7 mouse cellular contexts compared by ENCODE assay signal in genomic region chr9:21321513-21321835, GRCm38 (mm10). TPM values are rescaled to one million over a fixed set of nuclear protein-coding genes. Genes with fewer than 3 reads are reported as not detected.
A peak's percentile ranks its signal among the peaks of the same experiment; 100 is the strongest.
DNase-seq lines count a peak whose midpoint lies in the region; ATAC-seq and TF ChIP-seq lines count a peak whose summit lies in the region.

No protein-coding gene starts in this region.

- no peak for TF ChIP-seq EP300 in ES-Bruce4 (IDR thresholded peaks at IDR 0.05; ENCODE audit: insufficient read depth, low read depth, low read length)

- H3K9me3 ChIP-seq in ES-Bruce4 (replicated peaks; ENCODE audit: control insufficient read depth, insufficient read depth, low read length, poor library complexity, severe bottlenecking), result no peaks in the 10 kb centered on the region
- H3K9me3 ChIP-seq in embryonic facial prominence, embryonic 14.5 days (ENCODE audit: control insufficient read depth, low read length), result no peaks in the 10 kb centered on the region
- H3K9me3 ChIP-seq in limb, embryonic 11.5 days (ENCODE audit: control insufficient read depth, low read length), result no peaks in the 10 kb centered on the region
- H3K9me3 ChIP-seq in midbrain, embryonic 12.5 days, result no peaks in the 10 kb centered on the region

- TF ChIP-seq CTCF in ES-Bruce4 (IDR thresholded peaks at IDR 0.05; ENCODE audit: low read depth, low read length), result no peak
- no peak for TF ChIP-seq CTCF in thymus, adult 2 months (IDR thresholded peaks at IDR 0.05; ENCODE audit: borderline replicate concordance, control insufficient read depth, extremely low read depth, insufficient read depth, low read length, poor library complexity)

- WGBS in embryonic facial prominence, embryonic 14.5 days, result 9% methylated on average over 6 of the region's 6 CpGs
- WGBS in limb, embryonic 11.5 days, result 14% methylated on average over 6 of the region's 6 CpGs
- WGBS in midbrain, embryonic 12.5 days, result 15% methylated on average over 6 of the region's 6 CpGs
- WGBS in thymus, adult 2 months, result under 1% methylated on average over 6 of the region's 6 CpGs

- H3K27ac ChIP-seq in ES-Bruce4 (ENCODE audit: insufficient read depth, low read length), result no peak overlapping the region
- H3K27ac ChIP-seq in embryonic facial prominence, embryonic 14.5 days (replicated peaks; ENCODE audit: low read depth, low read length), result peak overlapping the region; percentile 35; the same call in 1 of the 2 replicates
- no peak overlapping the region for H3K27ac ChIP-seq in limb, embryonic 11.5 days (replicated peaks; ENCODE audit: low read depth, low read length)
- H3K27ac ChIP-seq in midbrain, embryonic 12.5 days (replicated peaks), result no peak overlapping the region
- peak overlapping the region; percentile 97 for H3K27ac ChIP-seq in thymus, adult 2 months (ENCODE audit: control insufficient read depth, insufficient read depth, low read length)

- no peak overlapping the region for H3K9ac ChIP-seq in ES-Bruce4 (ENCODE audit: low read depth, poor library complexity, severe bottlenecking)
- peak overlapping the region; percentile 82 for H3K9ac ChIP-seq in embryonic facial prominence, embryonic 14.5 days (ENCODE audit: low read depth, low read length)
- peak overlapping the region; percentile 76 for H3K9ac ChIP-seq in limb, embryonic 11.5 days (ENCODE audit: low read length)
- H3K9ac ChIP-seq in midbrain, embryonic 12.5 days (replicated peaks), result peak overlapping the region; percentile 73

- no peak for ATAC-seq in embryonic facial prominence, embryonic 14.5 days (ENCODE audit: low read depth)
- peak; percentile 32 to 58 for ATAC-seq in hematopoietic stem cell, adult 5-6 weeks (replicated peaks in 1 of 2; ENCODE audit: insufficient read depth in 1 of 2, low FRiP score in 2 of 2, low TSS enrichment in 1 of 2, low read depth in 1 of 2, poor library complexity in 2 of 2, severe bottlenecking in 2 of 2)
- no peak for ATAC-seq in limb, embryonic 11.5 days (ENCODE audit: insufficient number of reproducible peaks, low FRiP score, low TSS enrichment, low read depth)
- ATAC-seq in midbrain, embryonic 12.5 days (ENCODE audit: low FRiP score, low read depth), result no peak

- H3K4me3 ChIP-seq in ES-Bruce4 (ENCODE audit: low read depth, low read length), result peak overlapping the region; percentile 88
- peak overlapping the region; percentile 74 for H3K4me3 ChIP-seq in embryonic facial prominence, embryonic 14.5 days (ENCODE audit: low read depth, low read length)
- H3K4me3 ChIP-seq in limb, embryonic 11.5 days (ENCODE audit: low read depth, low read length), result peak overlapping the region; percentile 76
- H3K4me3 ChIP-seq in midbrain, embryonic 12.5 days, result peak overlapping the region; percentile 70
- peak overlapping the region; percentile 75 for H3K4me3 ChIP-seq in thymus, adult 2 months (ENCODE audit: control insufficient read depth, insufficient read depth, low read length)

- no peaks in the 10 kb centered on the region for H3K36me3 ChIP-seq in ES-Bruce4 (ENCODE audit: control insufficient read depth, insufficient read depth, low read length, poor library complexity, severe bottlenecking)
- H3K36me3 ChIP-seq in embryonic facial prominence, embryonic 14.5 days (ENCODE audit: control insufficient read depth, insufficient read depth, low read length), result 0 out of 2 replicates have a peak, but pooled peaks cover 4% of the 10 kb centered on the region
- H3K36me3 ChIP-seq in limb, embryonic 11.5 days (ENCODE audit: control insufficient read depth, insufficient read depth, low read length), result no peaks in the 10 kb centered on the region
- H3K36me3 ChIP-seq in midbrain, embryonic 12.5 days, result peaks cover 3% of the 10 kb centered on the region; the same call in 1 of the 2 replicates
- H3K36me3 ChIP-seq in thymus, adult 2 months (ENCODE audit: control insufficient read depth, insufficient read depth, low read length), result no peaks in the 10 kb centered on the region

- no peaks in the 10 kb centered on the region for H3K27me3 ChIP-seq in ES-Bruce4 (ENCODE audit: control insufficient read depth, insufficient read depth, low read length, poor library complexity, severe bottlenecking)
- no peaks in the 10 kb centered on the region for H3K27me3 ChIP-seq in embryonic facial prominence, embryonic 14.5 days (replicated peaks; ENCODE audit: control insufficient read depth, insufficient read depth, low read length)
- no peaks in the 10 kb centered on the region for H3K27me3 ChIP-seq in limb, embryonic 11.5 days (ENCODE audit: control insufficient read depth, insufficient read depth, low read length)
- no peaks in the 10 kb centered on the region for H3K27me3 ChIP-seq in midbrain, embryonic 12.5 days
- no peaks in the 10 kb centered on the region for H3K27me3 ChIP-seq in thymus, adult 2 months (ENCODE audit: control insufficient read depth, insufficient read depth, low read length)

- no peak for TF ChIP-seq POLR2A in ES-Bruce4 (IDR thresholded peaks at IDR 0.05; ENCODE audit: insufficient read depth, low read length)
- TF ChIP-seq POLR2A in thymus, adult 2 months (IDR thresholded peaks at IDR 0.05; ENCODE audit: control insufficient read depth, extremely low read depth, insufficient read depth, low read length, poor library complexity), result 0 out of 2 replicates have a peak, but pooled peaks have one; percentile 24

- H3K4me2 ChIP-seq in embryonic facial prominence, embryonic 14.5 days (ENCODE audit: low read depth, low read length), result peak overlapping the region; percentile 93
- H3K4me2 ChIP-seq in limb, embryonic 11.5 days (ENCODE audit: low read depth, severe bottlenecking), result peak overlapping the region; percentile 61
- peak overlapping the region; percentile 81 for H3K4me2 ChIP-seq in midbrain, embryonic 12.5 days (replicated peaks)

- DNase-seq in B cell, adult 2 months, result peak; percentile 72 to 74
- DNase-seq in embryonic facial prominence, embryonic 14.5 days (ENCODE audit: low spot score), result no peak
- no peak for DNase-seq in limb, embryonic 11.5 days (ENCODE audit: low spot score)
- peak; percentile 80 for DNase-seq in thymus, adult 2 months

- H3K4me1 ChIP-seq in ES-Bruce4 (ENCODE audit: control insufficient read depth, insufficient read depth, low read length), result no peaks in the 10 kb centered on the region
- 0 out of 2 replicates have a peak, but pooled peaks cover 11% of the 10 kb centered on the region for H3K4me1 ChIP-seq in embryonic facial prominence, embryonic 14.5 days (ENCODE audit: control insufficient read depth, insufficient read depth, low read length)
- peaks cover 10% of the 10 kb centered on the region for H3K4me1 ChIP-seq in limb, embryonic 11.5 days (ENCODE audit: control insufficient read depth, insufficient read depth, low read length)
- peaks cover 21% of the 10 kb centered on the region for H3K4me1 ChIP-seq in midbrain, embryonic 12.5 days
- H3K4me1 ChIP-seq in thymus, adult 2 months (replicated peaks; ENCODE audit: control insufficient read depth, insufficient read depth, low read length), result peaks cover 48% of the 10 kb centered on the region

RNA-seq across cellular contexts. Expression of gene Slc44a2, which starts 1.0 kb away (rescaled TPM):
- polyA plus RNA-seq in ES-Bruce4 (2011; ENCODE audit: insufficient read depth, insufficient read length, low read depth, missing spikeins), result 64.9 and 66.4 TPM in 2 replicates
- polyA plus RNA-seq in embryonic facial prominence, embryonic 14.5 days (2014; fragmentation: Nextera tagmentation; extraction: Ambion mirVana), result 111 and 132 TPM in 2 replicates
- 65.7 and 97.9 TPM in 2 replicates for total RNA-seq in hematopoietic stem cell, adult 5-6 weeks (2017)
- 79.9 and 84.5 TPM in 2 replicates for polyA plus RNA-seq in limb, embryonic 11.5 days (2014; fragmentation: Nextera tagmentation; extraction: Ambion mirVana)
- polyA plus RNA-seq in midbrain, embryonic 12.5 days (2016; fragmentation: Nextera tagmentation; extraction: Ambion mirVana), result 71.3 and 74.1 TPM in 2 replicates
- 477 and 505 TPM in 2 replicates for polyA plus RNA-seq in thymus, adult 2 months (2012; rRNA removed)

RNA-seq across cellular contexts. Expression of gene Ap1m2, which starts 9.3 kb away (rescaled TPM):
- 83.3 and 87.8 TPM in 2 replicates for polyA plus RNA-seq in ES-Bruce4 (2011; ENCODE audit: insufficient read depth, insufficient read length, low read depth, missing spikeins)
- polyA plus RNA-seq in embryonic facial prominence, embryonic 14.5 days (2014; fragmentation: Nextera tagmentation; extraction: Ambion mirVana), result 20.8 and 22.7 TPM in 2 replicates
- 0.56 TPM in 1 of 2 replicates, not detected in the other for total RNA-seq in hematopoietic stem cell, adult 5-6 weeks (2017)
- 8.0 and 8.2 TPM in 2 replicates for polyA plus RNA-seq in limb, embryonic 11.5 days (2014; fragmentation: Nextera tagmentation; extraction: Ambion mirVana)
- polyA plus RNA-seq in midbrain, embryonic 12.5 days (2016; fragmentation: Nextera tagmentation; extraction: Ambion mirVana), result 0.39 and 0.78 TPM in 2 replicates
- 9.6 and 11.1 TPM in 2 replicates for polyA plus RNA-seq in thymus, adult 2 months (2012; rRNA removed)

RNA-seq across cellular contexts. Expression of gene Cdkn2d, which starts 30.3 kb away (rescaled TPM):
- 11.6 and 12.4 TPM in 2 replicates for polyA plus RNA-seq in ES-Bruce4 (2011; ENCODE audit: insufficient read depth, insufficient read length, low read depth, missing spikeins)
- 57.2 and 57.7 TPM in 2 replicates for polyA plus RNA-seq in embryonic facial prominence, embryonic 14.5 days (2014; fragmentation: Nextera tagmentation; extraction: Ambion mirVana)
- total RNA-seq in hematopoietic stem cell, adult 5-6 weeks (2017), result 14.8 and 30.4 TPM in 2 replicates
- polyA plus RNA-seq in limb, embryonic 11.5 days (2014; fragmentation: Nextera tagmentation; extraction: Ambion mirVana), result 40.6 and 42.7 TPM in 2 replicates
- polyA plus RNA-seq in midbrain, embryonic 12.5 days (2016; fragmentation: Nextera tagmentation; extraction: Ambion mirVana), result 63.6 and 72.1 TPM in 2 replicates
- 319 and 330 TPM in 2 replicates for polyA plus RNA-seq in thymus, adult 2 months (2012; rRNA removed)

RNA-seq across cellular contexts. Expression of gene Kri1, which starts 33.7 kb away (rescaled TPM):
- 35.9 and 41.7 TPM in 2 replicates for polyA plus RNA-seq in ES-Bruce4 (2011; ENCODE audit: insufficient read depth, insufficient read length, low read depth, missing spikeins)
- 11.0 and 14.4 TPM in 2 replicates for polyA plus RNA-seq in embryonic facial prominence, embryonic 14.5 days (2014; fragmentation: Nextera tagmentation; extraction: Ambion mirVana)
- 64.0 and 98.0 TPM in 2 replicates for total RNA-seq in hematopoietic stem cell, adult 5-6 weeks (2017)
- 14.1 and 16.2 TPM in 2 replicates for polyA plus RNA-seq in limb, embryonic 11.5 days (2014; fragmentation: Nextera tagmentation; extraction: Ambion mirVana)
- polyA plus RNA-seq in midbrain, embryonic 12.5 days (2016; fragmentation: Nextera tagmentation; extraction: Ambion mirVana), result 18.4 and 21.1 TPM in 2 replicates
- 56.5 and 57.9 TPM in 2 replicates for polyA plus RNA-seq in thymus, adult 2 months (2012; rRNA removed)

RNA-seq across cellular contexts. Expression of gene Ilf3, which starts 46.2 kb away (rescaled TPM):
- polyA plus RNA-seq in ES-Bruce4 (2011; ENCODE audit: insufficient read depth, insufficient read length, low read depth, missing spikeins), result 196 and 209 TPM in 2 replicates
- 139 and 177 TPM in 2 replicates for polyA plus RNA-seq in embryonic facial prominence, embryonic 14.5 days (2014; fragmentation: Nextera tagmentation; extraction: Ambion mirVana)
- total RNA-seq in hematopoietic stem cell, adult 5-6 weeks (2017), result 98.6 and 163 TPM in 2 replicates
- polyA plus RNA-seq in limb, embryonic 11.5 days (2014; fragmentation: Nextera tagmentation; extraction: Ambion mirVana), result 268 and 285 TPM in 2 replicates
- 314 and 322 TPM in 2 replicates for polyA plus RNA-seq in midbrain, embryonic 12.5 days (2016; fragmentation: Nextera tagmentation; extraction: Ambion mirVana)
- 151 and 157 TPM in 2 replicates for polyA plus RNA-seq in thymus, adult 2 months (2012; rRNA removed)

Comparison
In these comparisons a context has a peak if more than half of its experiments do, and no peak if none do; other contexts are left out.
1. DNase-seq: peak in B cell, adult 2 months (2 of 2) and thymus, adult 2 months (single experiment); none in embryonic facial prominence, embryonic 14.5 days (single experiment) and limb, embryonic 11.5 days (single experiment).
2. H3K27ac ChIP-seq: peak in embryonic facial prominence, embryonic 14.5 days (single experiment) and thymus, adult 2 months (single experiment); none in ES-Bruce4 (single experiment), limb, embryonic 11.5 days (single experiment) and midbrain, embryonic 12.5 days (single experiment).
3. ATAC-seq: peak in hematopoietic stem cell, adult 5-6 weeks (2 of 2); none in embryonic facial prominence, embryonic 14.5 days (single experiment), limb, embryonic 11.5 days (single experiment) and midbrain, embryonic 12.5 days (single experiment).
4. Peak in every context shown above with its lines, with median percentiles within 50 percentile points of each other: H3K4me3 ChIP-seq and H3K4me2 ChIP-seq.